Mouse (Mus musculus): ENCODE data around the gene Ugt1a5. TPM values are rescaled to one million over a fixed set of nuclear protein-coding genes. Genes with fewer than 3 reads are reported as not detected.

Ugt1a5 gene
- total RNA-seq, 4 experiments from 2014 or later = 0.17 TPM; not detected in 3

DNA sequence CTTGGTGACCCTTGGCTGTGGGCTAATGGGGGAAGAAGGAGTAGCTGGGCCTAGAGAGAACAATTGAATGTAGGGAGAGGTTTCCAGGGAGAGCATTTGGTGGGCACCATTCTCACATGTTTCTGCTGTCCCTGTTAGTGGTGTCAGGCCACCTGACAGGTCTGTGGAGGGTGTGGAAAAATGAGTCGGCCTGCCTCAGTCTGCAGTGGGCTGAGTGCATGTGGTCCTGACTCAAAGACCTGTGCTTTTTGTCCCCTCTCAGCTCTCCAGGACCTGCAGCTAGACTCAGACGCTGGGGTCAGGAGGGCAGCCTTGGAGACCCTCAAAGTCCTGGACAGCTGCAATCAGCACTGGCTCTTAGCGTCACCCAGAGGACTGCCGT lies 93.8 kb downstream of the Ugt1a5 start:
- no peak for DNase-seq (ENCODE audit: low spot score in 2 of 2)

DNA sequence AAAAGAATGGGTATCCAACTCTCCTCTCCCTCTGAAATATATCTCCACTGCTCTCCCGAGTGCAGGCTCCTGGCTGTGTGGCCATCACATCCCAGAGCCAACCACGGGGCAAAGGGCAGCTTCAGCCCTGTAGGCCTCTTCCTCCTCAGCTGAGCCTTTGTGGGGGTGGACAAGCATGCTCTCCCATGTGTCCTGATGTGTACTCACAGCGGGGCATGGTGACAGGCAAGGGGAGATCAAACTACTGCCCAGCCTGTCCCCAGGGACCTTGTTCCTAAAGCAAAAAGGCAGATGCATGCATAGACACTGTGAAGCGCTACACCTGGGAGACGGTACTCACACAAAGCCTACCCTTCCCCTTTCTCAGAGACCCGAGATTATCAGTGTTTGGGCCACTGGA lies 94.3 kb downstream of the Ugt1a5 start:
- DNase-seq (ENCODE audit: low spot score in 2 of 2) = no peak

DNA sequence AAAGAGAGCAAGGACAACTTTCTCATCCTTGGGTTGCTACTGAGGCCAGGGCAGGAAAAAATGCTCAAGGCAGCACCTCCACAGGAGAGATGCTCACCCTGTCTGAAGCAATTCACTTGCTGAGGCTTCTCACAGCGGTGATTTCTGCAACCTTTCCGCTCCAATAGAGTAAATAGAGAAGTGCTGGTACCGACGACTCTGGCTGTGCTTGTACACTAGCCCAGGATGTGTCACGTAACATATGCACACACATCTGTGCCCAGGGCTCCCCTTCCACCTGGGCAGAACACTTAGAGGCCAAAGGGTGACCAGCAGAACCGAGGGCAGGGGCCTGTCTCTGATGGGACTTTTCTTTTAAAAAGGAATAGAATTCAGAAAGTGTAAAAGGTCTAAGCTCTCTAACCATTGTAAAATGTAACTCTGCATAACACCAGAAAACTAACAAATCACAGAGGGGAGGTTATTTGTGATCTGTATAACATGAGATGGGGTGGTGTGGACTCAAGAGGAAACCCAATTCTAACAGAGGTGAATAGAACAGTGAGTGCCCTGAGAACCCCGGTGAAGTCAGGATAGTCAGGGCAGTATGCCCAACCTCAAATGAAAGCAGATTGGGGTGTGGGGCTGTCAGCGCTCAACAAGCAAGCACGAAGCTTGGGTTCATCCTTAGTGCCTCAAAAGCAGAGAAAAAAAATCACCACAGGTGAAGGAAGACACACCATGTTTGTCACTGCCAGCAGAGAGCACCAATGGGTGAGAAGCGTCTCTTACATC lies 95.0 kb downstream of the Ugt1a5 start:
- DNase-seq (ENCODE audit: low spot score in 2 of 2) = no peak

DNA sequence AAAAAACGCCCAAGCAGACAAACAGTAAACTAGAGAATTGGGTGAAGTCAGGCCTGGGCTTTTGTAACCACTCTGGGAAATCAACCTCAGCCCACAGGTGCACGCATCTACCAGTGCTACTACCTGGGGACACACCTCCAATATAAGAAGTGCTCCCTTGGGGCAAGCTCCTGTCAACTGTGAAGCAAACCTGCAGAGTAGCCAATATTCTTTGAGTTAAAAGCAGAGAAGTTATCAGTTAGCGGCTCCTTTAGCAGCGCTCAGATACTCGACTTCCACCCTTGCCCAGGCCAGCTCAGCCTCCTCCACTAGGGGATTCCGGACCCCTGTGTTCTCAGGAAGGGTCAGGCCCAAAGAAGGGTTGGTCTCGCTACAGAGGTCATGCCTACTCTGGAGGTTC lies 95.9 kb downstream of the Ugt1a5 start:
- no peak for DNase-seq (ENCODE audit: low spot score in 2 of 2)

DNA sequence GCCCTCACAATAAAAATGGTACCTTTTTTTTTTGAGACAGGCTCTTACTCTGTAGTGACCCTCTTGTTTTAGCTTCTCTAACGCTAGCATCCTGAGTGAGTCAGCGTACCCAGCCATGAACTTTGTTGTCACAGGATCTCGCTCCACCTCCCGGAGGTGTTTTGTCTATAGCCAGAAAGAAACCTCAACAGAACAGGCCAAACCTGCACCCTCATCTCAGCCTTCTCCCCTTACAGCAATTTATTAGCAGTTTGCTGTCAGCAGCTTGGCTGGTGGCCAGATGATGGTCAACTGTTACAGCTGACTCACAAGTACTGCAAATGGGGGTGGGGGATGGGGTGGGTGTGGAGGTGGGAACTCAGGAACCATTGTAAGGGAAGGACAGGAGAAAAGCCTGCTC lies 96.4 kb downstream of the Ugt1a5 start:
- DNase-seq (ENCODE audit: low spot score in 2 of 2) = no peak

DNA sequence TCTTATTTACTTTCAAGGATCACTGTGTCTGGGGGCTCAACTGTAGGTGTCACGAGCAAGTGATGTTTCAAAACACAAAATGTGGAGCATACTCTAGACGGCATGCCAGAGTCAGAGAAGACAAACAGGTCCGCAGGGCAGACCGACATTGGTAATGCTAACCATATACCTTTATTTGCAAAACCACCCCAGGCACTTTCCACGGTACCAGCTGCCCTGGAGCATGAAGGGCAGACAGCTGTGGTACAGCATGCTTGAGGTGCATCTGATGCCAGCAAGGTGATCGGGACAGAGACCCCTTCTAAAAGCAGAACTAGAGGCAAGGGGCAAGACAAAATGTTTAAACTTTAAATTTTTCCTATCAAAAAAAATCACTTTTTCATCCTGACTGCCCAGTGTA lies 97.1 kb downstream of the Ugt1a5 start:
- no peak for DNase-seq (ENCODE audit: low spot score in 2 of 2)

DNA sequence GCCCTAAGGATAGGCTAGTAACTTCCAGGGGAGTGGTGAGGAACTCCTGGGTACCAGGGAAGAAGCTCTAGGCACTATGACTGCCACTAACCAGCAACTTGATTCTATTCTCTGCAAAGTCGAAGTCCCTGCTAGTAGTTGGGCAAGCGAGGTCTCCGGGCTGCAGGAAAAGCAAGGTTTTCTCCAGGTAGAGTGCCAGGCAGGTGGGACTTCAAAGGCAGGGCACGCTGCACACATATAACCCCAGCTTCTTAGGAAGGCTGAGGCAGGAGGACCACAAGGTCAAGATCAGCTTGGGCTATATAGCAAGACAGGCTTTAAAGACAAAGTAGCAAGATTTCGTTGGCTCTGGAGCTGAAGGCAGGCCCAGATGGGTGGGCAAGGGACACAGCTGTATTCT lies 98.0 kb downstream of the Ugt1a5 start:
- DNase-seq (ENCODE audit: low spot score in 2 of 2) = no peak

DNA sequence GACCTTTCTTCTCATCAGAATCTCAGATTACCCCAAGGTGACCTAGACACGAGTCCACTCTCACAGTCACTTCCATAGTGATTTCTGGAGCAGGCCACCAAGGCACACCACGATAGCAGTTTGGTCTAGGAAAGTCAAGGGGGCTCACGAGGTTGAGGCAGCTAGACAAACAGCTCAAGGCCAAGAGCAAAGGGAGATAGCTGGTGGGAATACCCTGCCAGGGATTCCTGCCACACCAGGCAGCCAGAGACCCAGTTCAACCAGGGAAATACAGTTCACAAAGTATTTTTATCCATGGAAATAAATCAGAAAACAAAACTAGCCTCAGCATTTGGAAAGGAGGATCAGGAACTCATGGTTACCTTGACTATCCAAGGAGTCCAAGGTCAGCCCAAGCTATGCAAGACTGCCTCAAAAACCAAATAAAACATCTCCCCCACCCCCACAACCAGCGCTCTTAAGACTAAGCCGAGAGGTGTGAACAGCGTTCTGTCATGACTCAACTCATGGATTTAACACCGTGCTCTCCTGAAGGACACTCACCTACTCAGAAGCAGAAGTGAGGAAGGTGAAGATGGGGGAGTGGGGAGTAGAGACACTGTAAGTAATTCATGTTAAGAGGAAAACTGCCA lies 98.5 kb downstream of the Ugt1a5 start:
- DNase-seq (ENCODE audit: low spot score in 2 of 2) = no peak

DNA sequence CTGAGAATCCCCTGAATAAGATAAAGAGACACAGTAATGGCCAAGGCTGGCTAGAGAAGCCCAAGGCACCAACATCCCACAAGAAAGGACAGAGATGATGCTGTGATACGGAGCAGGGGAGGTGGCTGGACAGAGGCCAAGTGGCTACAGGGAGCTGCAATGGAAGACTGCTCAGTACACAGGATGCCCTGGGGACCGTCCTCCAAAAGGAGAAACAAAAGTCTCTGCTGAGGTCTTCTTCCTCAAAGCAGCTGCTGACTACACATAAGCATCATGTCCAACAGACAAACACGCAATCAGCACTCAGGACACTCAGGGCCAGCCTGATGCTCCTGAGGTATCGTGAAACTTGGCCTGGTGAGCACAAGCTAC lies 99.0 kb downstream of the Ugt1a5 start:
- DNase-seq (ENCODE audit: low spot score in 2 of 2) = no peak

DNA sequence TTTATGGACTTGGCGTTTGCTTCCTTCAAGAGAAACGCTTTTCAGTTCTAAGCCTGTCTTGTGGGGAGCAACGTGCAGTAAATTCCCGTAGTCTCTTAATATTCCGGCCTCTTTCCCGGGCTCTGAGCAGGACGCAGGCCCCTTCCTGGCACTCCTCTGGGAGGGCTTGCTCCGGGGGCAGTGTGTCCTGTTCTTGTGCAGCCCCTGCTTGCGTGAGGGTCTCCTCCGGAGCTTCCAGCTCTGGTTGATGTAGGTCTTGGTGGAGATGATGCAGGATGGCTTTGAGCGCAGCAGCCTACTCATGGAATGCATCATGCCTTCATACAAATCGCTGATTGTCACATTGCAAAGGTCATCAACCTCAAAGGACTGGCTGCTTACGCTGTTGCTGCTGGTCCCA lies 100.3 kb downstream of the Ugt1a5 start:
- no peak for DNase-seq (ENCODE audit: low spot score in 2 of 2)

DNA sequence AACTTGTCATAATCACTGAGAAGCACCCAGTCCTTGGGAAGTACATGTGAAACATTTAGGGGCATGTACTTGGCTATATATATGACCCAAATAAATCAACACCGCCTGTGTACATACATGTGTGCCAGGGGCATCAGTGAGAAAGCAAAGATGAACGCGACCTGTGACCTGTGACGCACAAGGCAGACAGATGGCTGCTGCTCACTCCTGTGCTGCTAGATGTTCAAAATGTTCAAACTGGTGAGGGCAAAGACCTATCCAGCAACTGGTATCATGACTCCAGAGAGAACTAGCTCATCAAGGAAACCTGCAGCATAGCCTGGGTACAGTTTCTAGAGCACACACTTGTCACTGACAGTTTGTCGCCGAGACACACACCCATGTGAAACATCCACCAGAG lies 101.7 kb downstream of the Ugt1a5 start:
- no peak for DNase-seq (ENCODE audit: low spot score in 2 of 2)

DNA sequence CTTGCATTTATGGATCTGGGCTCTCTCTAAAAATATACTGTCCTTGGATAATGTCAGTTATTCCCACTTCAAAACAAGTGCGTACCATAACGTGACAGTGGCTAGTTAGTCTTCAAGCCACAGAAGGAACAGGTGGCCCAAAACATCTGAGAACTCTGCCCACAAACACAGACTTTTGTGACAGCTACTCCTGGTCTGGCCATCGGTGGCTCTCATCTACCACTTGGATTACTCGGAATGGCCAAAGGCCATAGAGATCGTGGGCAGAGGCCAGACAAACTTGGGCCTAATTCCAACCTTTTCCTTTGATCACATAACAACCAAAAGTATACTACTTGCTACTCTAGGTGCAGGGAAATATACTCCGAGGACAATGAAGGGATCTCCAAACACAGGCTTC lies 102.3 kb downstream of the Ugt1a5 start:
- DNase-seq (ENCODE audit: low spot score in 2 of 2) = no peak

Other genes starting within 250 kb of the Ugt1a5 start
- 10 to 100 TPM; 21.4 to 23.2 (median 23.0) TPM for gene Usp40, start 157.5 kb upstream of the Ugt1a5 start, total RNA-seq (2022)
- gene Ugt1a10, start 110.6 kb upstream of the Ugt1a5 start, total RNA-seq (2022) = not detected
- not detected for gene Ugt1a9, start 95.2 kb upstream of the Ugt1a5 start, total RNA-seq (2022)
- not detected for gene Ugt1a8, start 78.2 kb upstream of the Ugt1a5 start, total RNA-seq (2022)
- 1 to 10 TPM; 1.0 to 2.1 (median 1.9) TPM for gene Ugt1a7c, start 71.0 kb upstream of the Ugt1a5 start, total RNA-seq (2022)
- under 1 TPM in 2 of 4 experiments, not detected in 2; 0.28 to 0.32 TPM for gene Ugt1a6b, start 62.8 kb upstream of the Ugt1a5 start, total RNA-seq (2022)
- gene Ugt1a6a, start 31.2 kb upstream of the Ugt1a5 start, total RNA-seq (2022) = 1 to 10 TPM; 1.3 to 2.5 (median 2.0) TPM
- gene Ugt1a2, start 34.6 kb downstream of the Ugt1a5 start, total RNA-seq (2022) = not detected
- gene Dnajb3, start 39.8 kb downstream of the Ugt1a5 start, total RNA-seq (2022) = 1 to 10 TPM; 1.2 to 3.1 (median 2.2) TPM
- under 1 TPM in 1 of 4 experiments, not detected in 3; 0.26 TPM for gene Ugt1a1, start 45.9 kb downstream of the Ugt1a5 start, total RNA-seq (2022)
- under 1 TPM in 3 of 4 experiments, not detected in 1; 0.07 to 0.40 (median 0.18) TPM for gene Mroh2a, start 61.0 kb downstream of the Ugt1a5 start, total RNA-seq (2022)
- gene Hjurp, start 111.6 kb downstream of the Ugt1a5 start, total RNA-seq (2022) = 10 to 100 TPM; 43.2 to 45.6 (median 45.5) TPM
- gene Trpm8, start 111.6 kb downstream of the Ugt1a5 start, total RNA-seq (2022) = under 1 TPM; 0.08 to 0.28 (median 0.16) TPM
- gene Spp2, start 240.9 kb downstream of the Ugt1a5 start, total RNA-seq (2022) = not detected

Measured in left cerebral cortex, adult 8-10 months (tissue).